Mouse (Mus musculus) c-Kit-negative CD71-positive TER-119-positive erythroid progenitor cells, embryonic 14.5 days (primary cell): ENCODE results near the gene Cdk9.

Experiments
- DNase-seq: peaks from one replicate; pipeline ENCODE4 v3.0.0-alpha.2; 2013; ENCODE audit warnings: low read depth, low spot score

The Cdk9 gene

GRCm38 (mm10) chr2:32734480-32734879, 21.6 kb upstream of the Cdk9 start:
- no peak for DNase-seq

DNA sequence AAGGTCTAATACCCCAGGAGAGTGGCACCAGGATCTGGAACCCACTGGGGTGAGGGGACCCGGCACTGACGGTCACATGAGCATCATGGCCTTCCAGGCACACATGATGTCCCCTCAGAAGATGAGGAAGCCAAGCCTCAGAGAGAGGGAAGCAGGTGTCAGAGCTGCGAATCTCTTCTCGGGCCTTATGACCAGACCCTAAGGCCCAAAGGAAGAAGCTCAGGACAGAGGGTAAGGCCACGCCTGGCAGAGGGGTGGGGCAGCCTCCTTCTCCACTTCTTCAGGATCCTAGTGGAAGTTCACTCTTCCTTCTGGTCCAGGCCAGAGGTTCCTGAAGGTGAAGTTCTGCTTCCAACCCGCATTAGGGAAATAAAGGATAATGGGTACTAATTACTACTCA, 19.8 kb upstream of the Cdk9 start:
- DNase-seq = no peak

- DNase-seq = no peak
Measured at GRCm38 (mm10) chr2:32731911-32732310, 19.0 kb upstream of the Cdk9 start.

DNA sequence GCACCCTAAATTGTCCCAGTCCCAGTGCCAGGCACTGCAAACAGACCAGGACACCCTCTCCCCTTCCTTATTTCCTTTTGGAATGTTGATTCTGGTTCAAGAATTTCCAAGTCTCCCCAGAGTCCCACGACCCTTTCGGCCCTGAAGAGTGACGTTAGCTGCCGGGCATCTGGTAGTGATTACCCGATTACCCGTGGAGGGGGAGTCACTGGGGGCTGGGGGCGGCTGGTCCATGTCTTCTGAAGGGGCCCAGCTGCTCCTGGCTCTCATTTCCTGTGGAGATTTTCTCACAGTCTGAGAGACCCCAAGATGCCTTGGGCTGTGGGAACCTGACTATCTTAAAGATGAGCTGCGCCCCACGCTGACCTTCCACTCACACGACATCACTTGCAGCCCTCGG, 18.0 kb upstream of the Cdk9 start:
- DNase-seq = no peak

- DNase-seq = no peak
Measured at GRCm38 (mm10) chr2:32729547-32729946, 16.7 kb upstream of the Cdk9 start.

- no peak for DNase-seq
Measured at GRCm38 (mm10) chr2:32728463-32728862, 15.6 kb upstream of the Cdk9 start.

GRCm38 (mm10) chr2:32727435-32727834, 14.6 kb upstream of the Cdk9 start:
- no peak for DNase-seq

- DNase-seq = no peak
Measured at GRCm38 (mm10) chr2:32724832-32725790, 12.2 kb upstream of the Cdk9 start.

DNA sequence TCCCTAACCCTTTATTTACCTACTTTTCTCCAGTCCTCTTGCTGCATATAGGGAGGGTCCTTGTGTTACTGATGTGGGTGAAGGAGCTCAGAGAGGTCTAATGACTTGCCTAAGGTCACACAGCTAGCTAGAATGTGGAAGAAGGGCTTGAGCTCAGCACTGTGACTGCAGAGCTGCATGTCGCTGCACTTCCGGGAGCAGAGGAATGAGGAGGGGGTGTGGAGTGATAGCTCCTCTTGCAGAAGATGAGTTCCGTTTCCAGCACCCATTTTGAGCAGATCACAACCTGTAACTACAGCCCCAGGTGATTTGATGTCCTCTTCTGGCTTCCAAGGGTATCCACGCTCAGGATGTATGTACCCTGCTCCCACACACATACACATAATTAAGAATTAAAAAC, 11.3 kb upstream of the Cdk9 start:
- DNase-seq = no peak

DNA sequence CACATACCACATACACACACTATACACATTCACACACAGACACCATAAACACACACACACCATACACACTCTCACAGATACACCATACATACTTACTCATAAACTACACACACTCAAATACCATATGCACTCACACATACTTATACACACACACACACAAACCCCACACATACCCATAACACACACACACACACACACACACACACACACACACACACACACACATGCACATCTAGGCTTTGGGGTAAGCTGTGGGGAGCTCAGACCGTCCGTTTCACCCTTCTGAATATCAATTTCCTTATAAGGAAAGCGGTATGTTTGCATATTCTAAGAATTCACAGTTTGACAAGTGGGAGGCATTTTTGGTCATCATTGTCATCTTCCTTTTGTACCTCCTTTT, 9.7 kb upstream of the Cdk9 start:
- DNase-seq = no peak

GRCm38 (mm10) chr2:32722046-32722445, 9.2 kb upstream of the Cdk9 start:
- DNase-seq = no peak

DNA sequence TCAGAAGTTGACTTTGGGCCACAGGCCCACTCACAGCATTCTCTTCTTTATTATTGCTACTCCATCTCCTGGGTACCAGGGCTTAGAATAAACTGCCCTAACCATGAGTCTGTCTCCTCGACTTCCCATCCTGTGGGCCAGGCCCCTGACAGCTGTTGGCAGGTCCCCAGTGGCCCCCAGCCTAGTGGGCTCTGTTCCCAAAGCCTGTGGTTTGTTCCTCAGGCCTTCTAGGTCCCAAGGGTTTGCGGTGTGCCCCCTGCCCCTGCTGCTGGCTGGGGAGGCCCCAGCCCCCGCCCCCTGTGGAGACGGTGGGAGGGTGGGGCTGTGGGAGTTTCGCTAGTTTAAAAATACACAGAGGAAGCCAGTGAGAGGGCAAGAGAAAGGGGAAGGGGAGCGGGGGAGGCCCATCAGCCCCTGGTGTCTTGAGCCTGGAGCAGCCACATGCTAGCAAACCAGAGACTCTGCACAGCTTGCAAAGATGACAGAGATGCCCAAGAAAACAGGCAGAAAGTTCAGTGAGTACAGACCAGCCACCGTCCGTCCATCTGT, 7.9 kb upstream of the Cdk9 start, which contains the start of gene Sh2d3c:
Gene Sh2d3c, plus strand, starts transcription at position 375 of the 549 bp plus-strand sequence.
- no peak for DNase-seq

DNA sequence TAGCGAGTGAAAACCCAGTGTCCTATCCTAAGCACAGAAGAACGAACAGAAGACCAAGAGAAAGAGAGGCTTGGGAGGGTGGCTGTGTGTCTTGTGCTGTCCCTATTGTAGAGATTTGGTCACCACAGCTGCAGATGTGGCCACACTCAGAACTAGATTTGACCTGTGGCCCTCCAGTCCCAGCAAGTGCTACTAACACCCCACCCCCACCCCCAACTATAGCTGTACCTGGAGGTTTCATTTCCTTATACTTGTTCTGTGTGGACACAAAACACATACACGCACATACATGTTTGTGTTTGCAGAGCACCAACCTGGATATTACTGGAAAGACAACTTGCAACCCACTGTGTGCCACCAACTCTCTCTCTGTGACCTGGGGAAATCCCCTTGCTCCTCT, 7.2 kb upstream of the Cdk9 start:
- no peak for DNase-seq

- no peak for DNase-seq
Measured at GRCm38 (mm10) chr2:32718761-32719160, 5.9 kb upstream of the Cdk9 start.

DNA sequence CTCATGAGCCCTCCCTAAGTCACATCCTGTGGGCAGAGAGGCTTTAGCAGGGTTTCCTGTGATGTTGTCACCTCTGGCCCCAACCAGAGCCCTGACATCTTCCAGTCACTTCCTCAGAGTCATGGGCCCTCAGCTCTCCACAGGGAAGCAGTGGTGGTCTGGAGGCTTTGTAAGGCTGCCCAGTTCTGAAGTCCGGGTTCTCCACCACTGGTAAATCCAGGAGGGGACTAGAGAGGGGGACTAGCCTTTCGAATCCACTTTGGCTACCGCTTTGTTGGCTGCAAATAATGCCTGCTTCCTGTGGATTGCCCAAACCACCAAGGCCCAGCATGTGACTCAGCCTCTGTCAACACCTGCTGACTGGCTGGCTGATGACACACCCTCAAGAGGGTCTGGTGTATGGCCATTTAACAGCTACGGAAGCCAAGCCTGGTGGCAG, 2.1 kb upstream of the Cdk9 start:
- DNase-seq = no peak

DNA sequence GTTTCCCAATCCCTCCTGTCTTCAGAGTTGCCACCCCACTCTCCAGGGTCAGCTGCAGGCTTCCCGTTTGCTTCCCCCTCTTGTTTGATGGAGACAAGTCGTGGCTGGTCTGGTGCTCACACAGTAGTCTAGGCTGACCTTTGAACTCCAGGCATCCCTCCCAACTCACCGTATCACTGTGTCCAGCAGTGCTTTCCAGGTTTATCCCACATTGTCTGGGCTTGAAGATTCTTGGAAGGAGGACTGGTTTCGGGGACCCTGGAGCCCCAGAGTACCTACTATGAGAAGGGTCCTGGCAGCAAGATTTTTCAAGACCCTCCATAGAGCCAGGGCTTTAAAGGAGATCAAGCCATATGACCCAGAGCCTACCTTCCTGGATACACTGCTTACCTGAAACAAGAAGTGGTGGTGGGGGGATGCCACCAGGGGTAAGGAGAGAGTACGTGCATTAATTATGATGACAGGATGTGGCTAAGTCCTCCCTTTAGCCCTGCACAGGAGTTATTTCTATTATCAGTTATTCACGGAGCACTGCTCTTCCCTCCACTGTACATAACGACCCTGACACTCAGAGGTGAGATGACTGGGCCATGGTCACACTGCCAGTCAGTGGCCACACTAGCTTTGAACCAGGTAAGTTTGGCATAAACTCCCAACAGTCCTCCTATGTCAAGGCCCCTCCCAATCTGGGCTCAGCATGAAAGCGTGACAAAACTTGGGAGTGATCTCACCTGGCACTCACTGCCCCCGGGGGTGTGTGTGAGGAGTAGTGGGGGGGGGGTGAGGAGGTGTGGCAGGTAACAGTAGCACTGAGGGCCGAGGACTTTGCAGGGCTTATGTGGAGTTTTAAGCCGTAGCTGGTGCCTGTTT, 1.5 kb upstream of the Cdk9 start:
- no peak for DNase-seq

DNA sequence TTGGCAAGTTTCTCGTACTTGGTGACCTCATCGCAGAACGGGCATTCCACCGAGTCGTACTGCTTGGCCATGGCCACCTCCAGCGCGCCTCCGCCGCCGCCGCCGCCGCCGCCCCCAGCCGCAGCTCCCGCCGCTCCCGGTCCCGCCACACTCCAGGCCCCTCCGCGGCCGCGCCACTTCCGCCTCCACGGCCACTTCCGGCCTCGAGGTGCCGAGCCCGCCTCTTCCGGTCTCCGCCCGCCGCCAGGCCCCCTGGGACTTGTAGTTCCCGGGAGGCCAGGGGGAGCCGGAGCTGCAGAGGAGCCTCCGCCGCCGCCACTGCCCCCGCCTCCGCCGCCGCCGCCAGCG, 316 bp downstream of the Cdk9 start:
- peak; percentile 74 for DNase-seq

DNA sequence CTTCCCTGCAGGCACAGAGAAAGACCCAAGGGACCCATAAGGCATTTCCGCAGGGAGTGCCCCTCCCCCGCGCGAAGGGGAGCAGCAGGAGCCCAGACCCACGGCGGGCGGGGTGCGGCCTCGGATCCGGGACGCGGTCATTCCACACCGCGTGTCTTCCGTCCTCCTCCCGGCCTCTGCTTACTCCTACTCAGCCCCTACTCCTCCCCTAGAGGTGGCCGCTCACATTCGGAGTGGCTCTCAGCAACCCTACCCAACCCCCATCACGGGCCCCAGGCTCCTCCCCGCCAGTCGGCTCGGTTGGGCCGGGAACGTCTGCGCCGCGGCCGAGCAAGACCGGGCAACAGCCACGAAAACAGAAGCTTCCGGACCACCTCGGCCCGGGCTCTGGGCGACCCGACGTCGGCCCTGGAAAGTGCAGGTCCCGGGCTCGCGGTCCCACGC, 746 bp downstream of the Cdk9 start:
- DNase-seq = peak; percentile 46

DNA sequence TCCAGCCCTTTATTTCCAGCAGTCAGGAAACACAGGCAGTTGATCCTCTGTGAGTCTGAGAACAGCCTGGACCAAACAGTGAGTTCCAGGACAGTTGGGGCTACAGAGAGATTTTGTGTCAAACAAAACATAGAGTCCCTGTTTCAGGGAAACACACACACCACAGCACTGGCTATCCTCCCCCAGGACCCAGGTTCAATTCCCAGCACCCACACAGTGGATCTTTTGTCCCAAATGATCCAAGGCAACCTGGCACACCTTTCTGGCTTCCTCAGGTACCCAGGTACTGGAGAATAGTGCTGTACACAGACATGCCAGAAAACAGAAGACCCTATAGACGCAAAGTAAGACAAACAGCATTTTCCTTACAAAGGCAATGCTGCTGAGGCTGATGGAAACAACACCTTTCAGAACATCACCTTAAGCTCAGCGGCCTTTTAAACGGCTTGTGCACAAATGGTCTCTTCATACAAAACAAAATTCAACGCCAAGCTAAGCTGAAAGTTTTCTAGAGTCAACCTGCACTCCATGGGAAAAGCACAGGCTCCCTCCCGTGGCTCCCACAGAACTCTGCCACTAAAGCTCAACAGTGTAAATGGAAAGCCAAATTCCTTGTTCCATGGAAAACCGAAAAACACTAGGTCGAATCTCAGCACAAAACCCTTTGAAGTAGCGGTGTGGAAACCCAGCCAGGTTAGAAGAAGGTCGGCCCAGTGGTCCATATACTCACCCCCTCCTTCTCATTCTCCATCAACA, 1.4 kb downstream of the Cdk9 start:
- DNase-seq = no peak

DNA sequence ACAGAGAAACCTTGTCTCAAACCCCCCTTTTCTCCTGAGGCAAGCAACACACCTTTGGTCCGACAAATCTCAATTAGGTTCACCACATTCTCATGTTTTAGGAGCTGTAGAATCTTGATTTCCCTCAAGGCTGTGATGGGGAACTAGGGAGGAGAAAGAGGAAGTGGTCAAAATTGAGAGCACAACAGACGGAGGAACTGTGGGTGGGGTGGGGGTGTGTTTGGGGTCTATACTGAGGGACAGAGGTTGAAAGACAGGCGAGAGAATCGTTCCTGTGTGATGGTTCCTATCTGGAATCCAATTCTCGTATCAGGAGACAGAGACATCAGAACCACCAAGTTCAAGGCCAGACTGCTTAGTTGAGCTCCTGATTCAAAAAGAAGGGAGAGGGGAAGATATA, 2.5 kb downstream of the Cdk9 start:
- DNase-seq = no peak

DNA sequence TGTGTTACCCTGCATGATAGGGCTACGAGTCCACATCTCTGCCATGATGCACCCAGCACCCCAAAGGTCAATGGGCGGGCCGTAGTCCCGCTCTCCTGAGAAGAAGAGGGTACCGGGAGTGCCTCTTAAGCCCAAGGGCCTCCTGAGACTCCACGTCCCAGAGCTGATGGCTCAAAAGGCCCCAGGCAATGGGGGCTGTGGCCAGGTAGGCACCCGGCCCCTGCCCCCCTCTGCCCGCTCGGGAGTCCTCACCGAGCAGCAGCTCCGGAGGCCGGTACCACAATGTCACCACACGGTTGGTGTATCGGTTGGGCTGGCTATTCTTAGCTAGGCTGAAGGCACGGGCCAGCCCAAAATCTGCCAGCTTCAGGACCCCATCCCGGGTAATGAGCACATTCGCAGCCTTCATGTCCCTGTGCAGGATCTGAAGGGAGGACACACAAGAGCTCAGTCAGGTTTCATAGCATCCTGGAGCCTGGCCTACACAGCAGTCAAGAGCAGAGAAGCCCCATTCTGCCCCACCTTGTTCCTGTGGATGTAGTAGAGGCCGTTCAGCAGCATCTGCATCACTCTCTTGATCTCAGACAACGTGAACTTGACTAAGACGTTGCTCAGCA, 3.2 kb downstream of the Cdk9 start:
- DNase-seq = no peak
